Mouse (Mus musculus) heart, postnatal 14 days (tissue): ENCODE measurements around the gene Zbtb48. TPM values are rescaled to one million over a fixed set of nuclear protein-coding genes. Genes with fewer than 3 reads are reported as not detected.

Source experiments
- DNase-seq, 2 experiments: peaks; one replicate each; pipeline ENCODE4 v3.0.0; 2021 to 2022
- intact Hi-C: fragments of 180-260 bp; cut with DNase I; formaldehyde crosslinking; loops from one replicate; pipeline ENCODE4 v1.15.1; 2025
- total RNA-seq, 2 experiments: library from RNA; stranded (reverse); gene quantifications; 2 replicates each; pipeline ENCODE4 v1.2.3; 2021

Zbtb48 gene
- total RNA-seq, 2 experiments from 2014 or later = 4.7 to 7.5 TPM

DNA sequence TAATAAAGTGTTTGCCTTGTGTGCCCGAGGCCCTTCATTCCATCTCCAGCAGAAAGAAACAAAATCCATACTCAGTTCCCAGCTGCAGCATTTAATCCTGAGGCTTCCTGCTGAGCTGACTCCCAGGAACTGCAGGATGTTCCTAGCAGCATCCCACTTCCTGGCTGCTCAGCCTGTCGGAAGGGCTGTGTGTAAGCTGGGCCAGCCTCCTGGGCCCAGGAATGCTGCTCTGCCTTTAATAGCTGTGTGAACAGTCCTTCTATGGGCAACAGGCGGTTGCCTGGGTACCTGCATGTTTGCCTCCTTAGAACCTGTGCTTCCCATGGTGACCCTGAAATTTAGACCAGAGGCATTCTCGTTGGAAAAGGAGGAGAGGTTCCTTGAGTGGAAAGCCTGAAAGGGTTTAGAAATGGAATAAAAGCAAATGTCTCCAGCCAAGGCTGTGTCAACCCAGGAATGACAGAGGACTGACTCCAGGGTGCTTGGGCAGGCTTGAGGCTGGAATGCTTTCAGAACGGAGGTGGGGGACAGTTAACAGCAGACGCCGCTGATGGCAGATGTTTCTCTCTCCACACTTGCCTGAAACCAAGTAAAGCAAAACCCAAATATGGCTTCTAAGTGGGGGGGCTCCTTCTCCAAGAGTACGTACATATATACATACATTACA, 19.9 kb downstream of the Zbtb48 start:
- intact Hi-C loops = loop anchor here (2.0 kb wide), 1 partner anchor 27 kb away; no protein-coding TSS in a partner anchor

GRCm38 (mm10) chr4:152006812-152007211, 20.7 kb downstream of the Zbtb48 start:
- intact Hi-C loops = loop anchor here (2.0 kb wide), 1 partner anchor 26 kb away; no protein-coding TSS in a partner anchor

More for the DNA sequence above, 19.9 kb downstream of the Zbtb48 start:
- DNase-seq = peak; percentile 42 to 58

GRCm38 (mm10) chr4:152006137-152006536, 21.3 kb downstream of the Zbtb48 start:
- intact Hi-C loops = loop anchor here (2.0 kb wide), 1 partner anchor 25 kb away; no protein-coding TSS in a partner anchor
- no peak for DNase-seq

More at GRCm38 (mm10) chr4:152006812-152007211, 20.7 kb downstream of the Zbtb48 start:
- DNase-seq = no peak

- no peak for DNase-seq
- intact Hi-C loops = no loop called here
Measured at GRCm38 (mm10) chr4:152002063-152002462, 25.4 kb downstream of the Zbtb48 start.

DNA sequence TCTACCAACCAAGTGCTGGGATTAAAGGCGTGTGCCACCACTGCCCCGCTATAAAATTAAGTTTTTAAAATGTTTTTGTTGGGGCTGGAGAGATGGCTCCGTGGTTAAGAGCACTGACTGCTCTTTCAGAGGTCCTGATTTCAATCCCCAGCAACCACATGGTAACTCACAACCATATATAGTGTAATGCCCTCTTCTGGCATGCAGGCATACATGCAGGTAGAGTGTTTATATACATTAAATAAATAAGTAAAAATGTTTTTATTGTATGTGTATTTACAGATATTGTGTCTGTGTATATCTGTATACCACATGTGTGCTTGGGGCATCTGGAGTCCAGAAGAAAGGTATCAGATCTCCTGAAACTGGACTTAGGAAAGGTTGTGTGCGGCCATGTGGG, 26.1 kb downstream of the Zbtb48 start:
- no peak for DNase-seq
- intact Hi-C loops = no loop called here

DNA sequence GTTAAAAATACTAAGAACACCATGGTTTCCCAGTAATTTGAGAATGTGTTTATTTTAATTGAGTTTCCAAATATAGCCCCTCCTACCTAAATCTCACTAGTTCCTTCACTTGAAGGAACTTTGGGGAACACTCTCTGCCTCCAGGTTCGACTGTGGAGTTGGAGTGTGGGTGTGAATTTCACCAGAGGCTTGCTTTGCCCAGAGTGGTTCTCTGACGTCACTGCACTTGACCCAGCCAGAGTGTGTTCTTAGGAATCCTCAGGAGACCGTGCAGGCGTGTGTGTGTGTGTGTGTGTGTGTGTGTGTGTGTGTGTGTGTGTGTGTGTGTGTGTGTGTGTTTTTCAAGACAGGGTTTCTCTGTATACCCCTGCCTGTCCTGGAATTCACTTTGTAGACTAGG, 26.6 kb downstream of the Zbtb48 start:
- intact Hi-C loops = no loop called here
- DNase-seq = no peak

DNA sequence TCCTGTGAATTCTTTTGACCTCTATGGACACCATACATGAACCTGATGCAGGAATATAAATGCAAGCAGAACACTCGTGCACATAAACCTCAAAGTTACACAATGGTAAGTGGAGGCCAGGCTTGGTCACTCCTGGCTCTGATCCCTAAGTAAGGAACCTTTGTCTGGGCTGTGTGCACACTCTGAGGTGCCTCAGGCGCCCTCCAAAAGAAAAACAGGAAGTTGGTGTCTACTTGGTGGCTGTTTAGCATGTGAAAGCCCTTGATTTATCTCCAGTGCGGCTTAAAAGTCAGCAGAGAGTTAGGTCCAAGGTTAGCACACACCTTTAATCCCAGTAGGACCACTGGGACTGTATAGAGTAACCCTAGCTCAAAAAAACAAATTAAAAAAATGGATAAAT, 28.0 kb downstream of the Zbtb48 start:
- intact Hi-C loops = no loop called here
- no peak for DNase-seq

DNA sequence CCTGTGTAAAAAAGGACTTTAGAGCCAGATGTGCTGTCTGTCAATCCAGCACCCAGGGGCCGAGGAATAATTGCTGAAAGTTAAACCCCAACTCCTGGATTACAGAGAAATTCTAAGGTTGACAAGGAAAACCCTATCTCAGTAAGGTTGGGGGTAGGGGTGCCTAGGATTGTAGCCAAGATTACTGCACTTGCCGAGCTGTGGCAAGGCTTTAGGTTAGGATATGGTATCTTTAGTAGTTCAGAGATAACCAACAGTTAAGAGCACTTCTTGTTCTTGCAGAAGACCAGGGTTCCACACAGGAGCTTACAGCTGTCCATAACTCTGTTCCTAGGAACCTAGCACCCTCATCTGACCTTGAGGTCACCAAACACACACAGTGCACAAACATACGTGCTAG, 29.8 kb downstream of the Zbtb48 start:
- no peak for DNase-seq
- intact Hi-C loops = no loop called here

GRCm38 (mm10) chr4:151996951-151997222, 30.6 kb downstream of the Zbtb48 start:
- intact Hi-C loops = no loop called here
- DNase-seq = no peak

- DNase-seq = peak; percentile 98 to 99
- intact Hi-C loops = no loop called here
Measured at GRCm38 (mm10) chr4:151996173-151996950, 31.1 kb downstream of the Zbtb48 start, which contains the start of gene Phf13. Gene Phf13, minus strand, starts transcription at chr4:151996258.

DNA sequence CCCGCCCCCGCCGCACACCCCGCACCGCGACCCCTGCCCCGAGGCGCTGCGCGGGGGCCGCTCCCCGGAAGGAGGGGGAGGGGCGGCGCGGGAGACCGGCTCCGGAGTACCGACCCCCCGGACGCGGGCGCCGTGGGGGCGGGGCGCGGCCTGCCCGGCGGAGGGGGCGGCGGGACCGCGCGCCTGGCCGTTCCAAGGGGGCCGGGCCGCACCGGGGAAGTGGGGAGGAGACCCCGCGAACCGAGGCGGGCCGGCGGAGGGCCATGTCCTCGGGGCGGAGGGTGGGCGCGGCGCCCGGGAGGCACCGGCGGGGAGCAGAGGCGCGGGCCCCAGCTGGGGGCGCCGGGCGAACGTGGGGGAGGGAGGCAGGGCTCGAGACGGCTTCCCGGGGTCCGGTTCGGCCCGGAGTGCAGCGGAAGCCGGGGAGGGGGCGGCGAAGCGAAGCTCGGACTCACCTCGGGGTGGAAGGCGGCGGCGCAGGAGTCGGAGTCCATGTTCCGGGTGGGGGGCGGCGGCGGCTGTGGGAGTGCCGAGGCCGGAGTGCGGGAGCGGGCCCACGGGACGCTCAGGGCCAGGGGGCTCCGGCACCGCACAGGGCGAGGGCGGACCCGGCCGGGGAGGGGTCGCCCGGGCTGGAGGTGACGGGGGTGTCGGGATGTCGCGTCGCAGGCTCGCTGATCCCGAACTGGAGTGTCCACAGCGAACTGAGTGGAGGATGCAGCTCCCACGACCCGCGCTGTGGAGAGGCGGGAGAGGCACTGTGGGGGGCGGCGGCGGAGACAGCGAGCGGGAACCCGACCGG, 31.9 kb downstream of the Zbtb48 start:
- DNase-seq = peak; percentile 50 to 51
- intact Hi-C loops = no loop called here

- intact Hi-C loops = no loop called here
- peak; percentile 54 to 61 for DNase-seq
Measured at GRCm38 (mm10) chr4:151994228-151995171, 33.0 kb downstream of the Zbtb48 start.

- no peak for DNase-seq
- intact Hi-C loops = no loop called here
Measured at GRCm38 (mm10) chr4:151993035-151993434, 34.4 kb downstream of the Zbtb48 start.

- intact Hi-C loops = no loop called here
- DNase-seq = no peak
Measured at GRCm38 (mm10) chr4:151992091-151992490, 35.4 kb downstream of the Zbtb48 start.

DNA sequence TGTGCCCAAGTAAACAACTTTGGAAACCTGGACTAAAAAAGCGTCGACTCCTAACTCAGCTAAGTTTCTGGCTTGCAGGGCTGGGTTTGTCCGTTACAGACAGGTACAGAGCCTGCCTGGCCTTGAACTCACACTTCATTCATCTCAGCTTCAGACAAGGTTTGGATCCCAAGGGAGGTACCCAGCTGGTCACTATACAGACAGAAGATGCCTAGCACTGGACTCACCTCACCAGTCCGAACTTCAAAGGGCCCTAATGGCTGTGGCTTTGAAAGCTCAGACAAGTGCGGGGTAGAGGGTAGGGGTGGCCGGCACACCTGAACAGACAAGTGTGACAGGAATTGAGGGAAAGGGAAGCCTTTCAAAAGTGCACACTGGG, 38.4 kb downstream of the Zbtb48 start:
- intact Hi-C loops = loop anchor here (10.0 kb wide), 1 partner anchor 296 kb away; no protein-coding TSS in a partner anchor
- no peak for DNase-seq

DNA sequence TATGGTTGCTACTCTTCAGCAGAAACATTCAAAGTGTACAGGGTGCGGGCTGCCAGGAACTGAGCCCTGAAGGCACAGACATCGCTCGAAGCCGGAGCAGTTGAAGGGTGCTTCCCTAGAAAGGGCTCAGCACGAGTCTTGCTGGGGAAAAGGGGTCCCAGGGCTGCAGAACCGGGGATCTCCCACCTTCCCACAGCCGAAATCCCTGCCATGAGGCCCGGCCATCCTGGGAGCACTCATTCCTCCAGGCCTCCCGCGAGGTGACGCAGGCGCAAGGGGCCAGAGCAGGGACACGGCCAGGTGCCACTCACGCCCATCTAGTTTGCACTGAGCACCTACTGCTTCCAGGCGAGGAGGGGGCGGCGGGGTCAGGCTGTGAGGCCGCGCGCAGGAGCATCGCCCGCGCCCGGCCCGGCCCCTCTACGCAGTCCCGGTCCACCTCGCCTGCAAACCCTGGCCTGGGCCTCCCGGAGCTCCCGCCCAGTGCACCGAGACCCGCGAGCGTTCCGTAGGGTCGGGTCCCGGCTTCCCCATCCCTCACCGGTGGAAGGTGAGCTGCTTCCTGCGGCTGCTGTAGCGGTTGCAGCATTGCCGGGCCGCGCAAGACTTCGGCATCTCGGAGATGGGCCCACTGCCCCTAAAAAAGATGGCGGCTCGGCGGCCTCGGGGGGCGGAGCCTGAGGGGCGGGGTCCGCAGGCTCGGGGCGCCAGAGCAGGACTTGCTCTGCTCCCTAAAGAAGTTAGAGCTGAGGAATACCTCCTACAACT, 38.9 kb downstream of the Zbtb48 start, which contains the start of gene Thap3:
Gene Thap3 (minus strand): TSS at position 656 of the 768 bp plus-strand sequence.
- peak; percentile 87 to 92 for DNase-seq
- intact Hi-C loops = loop anchor here (10.0 kb wide), 1 partner anchor 296 kb away; no protein-coding TSS in a partner anchor

DNA sequence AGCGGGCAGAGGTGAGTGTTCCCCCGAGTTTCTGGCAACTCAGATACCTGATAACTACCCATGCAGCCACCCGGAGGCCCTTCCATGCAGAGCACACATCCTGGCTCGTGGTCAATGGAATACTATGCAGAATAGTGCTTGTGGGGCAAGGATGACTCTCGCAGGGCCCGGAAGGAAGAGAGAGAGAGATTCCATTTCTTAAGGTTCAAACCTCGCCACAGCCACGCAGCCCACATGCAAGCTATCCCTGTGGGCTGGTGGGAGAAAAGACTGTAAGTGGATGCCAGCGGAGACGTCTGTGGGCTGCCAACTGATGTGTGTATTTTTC, 39.5 kb downstream of the Zbtb48 start:
- intact Hi-C loops = loop anchor here (10.0 kb wide), 1 partner anchor 297 kb away; no protein-coding TSS in a partner anchor
- DNase-seq = no peak

GRCm38 (mm10) chr4:151986650-151987049, 40.8 kb downstream of the Zbtb48 start:
- DNase-seq = no peak
- intact Hi-C loops = loop anchor here (10.0 kb wide), 1 partner anchor 298 kb away; no protein-coding TSS in a partner anchor

DNA sequence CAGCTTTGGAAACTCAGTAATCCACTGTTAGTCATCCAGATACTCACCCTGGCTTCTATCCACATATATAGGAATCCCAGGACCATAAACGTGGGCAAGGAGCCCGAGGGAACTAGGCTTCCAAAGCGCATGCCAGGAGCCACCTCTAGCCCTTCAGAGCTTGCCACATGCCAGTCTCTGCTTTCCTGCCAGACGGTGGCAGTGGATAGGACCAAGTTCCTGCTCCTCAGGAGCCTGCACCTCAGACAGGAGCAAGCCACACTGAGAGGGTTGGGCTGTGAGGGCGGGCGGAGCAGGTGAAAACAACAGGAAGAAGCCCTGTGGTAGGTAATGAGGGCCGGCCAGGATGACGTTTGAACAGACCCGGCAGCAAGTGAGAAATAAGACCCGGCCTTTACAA, 41.6 kb downstream of the Zbtb48 start:
- intact Hi-C loops = loop anchor here (10.0 kb wide), 1 partner anchor 299 kb away; no protein-coding TSS in a partner anchor
- DNase-seq = no peak
